Mouse (Mus musculus): Measurements from ENCODE around the gene Ica1. TPM values are rescaled to one million over a fixed set of nuclear protein-coding genes. Genes with fewer than 3 reads are reported as not detected.
A peak's percentile ranks its signal among the peaks of the same experiment; 100 is the strongest.

Ica1 gene
- polyA plus RNA-seq, 1 experiment from 2014 or later, result 84.8 TPM

GRCm38 (mm10) chr6:8683379-8683778, 94.9 kb downstream of the Ica1 start:
- Histone ChIP-seq H3K4me1 (ENCODE audit: control insufficient read depth, insufficient read depth, low read length) (no peaks in the 10 kb centered on the region), H3K27me3 (ENCODE audit: control insufficient read depth, insufficient read depth, low read length) (no peaks in the 10 kb centered on the region), H3K4me2 (ENCODE audit: low read depth, low read length) (no peak overlapping the region), H3K4me3 (ENCODE audit: low read depth, low read length) (no peak overlapping the region), H3K9ac (replicated peaks; ENCODE audit: low read depth, low read length) (no peak overlapping the region), H3K9me3 (ENCODE audit: control insufficient read depth, low read length) (no peaks in the 10 kb centered on the region), H3K27ac (ENCODE audit: low read depth, low read length) (no peak overlapping the region), H3K36me3 (ENCODE audit: control insufficient read depth, insufficient read depth, low read length) (no peaks in the 10 kb centered on the region)
- ATAC-seq (ENCODE audit: low read depth), result no peak
- WGBS, result 88% methylated on average over 10 of the region's 10 CpGs

- no peak for ATAC-seq (ENCODE audit: low read depth)
- 91% methylated on average over 8 of the region's 8 CpGs for WGBS
- no peak overlapping the region for H3K27ac ChIP-seq (ENCODE audit: low read depth, low read length)
These were observed 97.4 kb downstream of the Ica1 start for GRCm38 (mm10) chr6:8680931-8681330.

GRCm38 (mm10) chr6:8673013-8673412, 105.3 kb downstream of the Ica1 start:
- no peak for ATAC-seq (ENCODE audit: low read depth)
- no peak overlapping the region for H3K9ac ChIP-seq (replicated peaks; ENCODE audit: low read depth, low read length)
- no peaks in the 10 kb centered on the region for H3K9me3 ChIP-seq (ENCODE audit: control insufficient read depth, low read length)
- 89% methylated on average over 4 of the region's 4 CpGs for WGBS
- no peak overlapping the region for H3K4me2 ChIP-seq (ENCODE audit: low read depth, low read length)
- no peak overlapping the region for H3K4me3 ChIP-seq (ENCODE audit: low read depth, low read length)
- H3K36me3 ChIP-seq (ENCODE audit: control insufficient read depth, insufficient read depth, low read length), result no peaks in the 10 kb centered on the region
- H3K27me3 ChIP-seq (ENCODE audit: control insufficient read depth, insufficient read depth, low read length), result no peaks in the 10 kb centered on the region
- no peaks in the 10 kb centered on the region; the same call in 1 of the 2 replicates for H3K4me1 ChIP-seq (ENCODE audit: control insufficient read depth, insufficient read depth, low read length)
- H3K27ac ChIP-seq (ENCODE audit: low read depth, low read length), result no peak overlapping the region

More at GRCm38 (mm10) chr6:8680931-8681330, 97.4 kb downstream of the Ica1 start:
- Histone ChIP-seq H3K9ac (replicated peaks; ENCODE audit: low read depth, low read length) (no peak overlapping the region), H3K9me3 (ENCODE audit: control insufficient read depth, low read length) (no peaks in the 10 kb centered on the region), H3K36me3 (ENCODE audit: control insufficient read depth, insufficient read depth, low read length) (no peaks in the 10 kb centered on the region), H3K4me1 (ENCODE audit: control insufficient read depth, insufficient read depth, low read length) (no peaks in the 10 kb centered on the region), H3K4me2 (ENCODE audit: low read depth, low read length) (no peak overlapping the region), H3K27me3 (ENCODE audit: control insufficient read depth, insufficient read depth, low read length) (no peaks in the 10 kb centered on the region), H3K4me3 (ENCODE audit: low read depth, low read length) (no peak overlapping the region)

- 68% methylated on average over 4 of the region's 4 CpGs for WGBS
- no peak for ATAC-seq (ENCODE audit: low read depth)
- H3K27ac ChIP-seq (ENCODE audit: low read depth, low read length), result no peak overlapping the region
These were observed 108.9 kb downstream of the Ica1 start for GRCm38 (mm10) chr6:8669343-8669742.

GRCm38 (mm10) chr6:8668013-8668811, 110.1 kb downstream of the Ica1 start:
- no peak overlapping the region for H3K4me2 ChIP-seq (ENCODE audit: low read depth, low read length)
- ATAC-seq (ENCODE audit: low read depth), result peak; percentile 74
- no peaks in the 10 kb centered on the region for H3K36me3 ChIP-seq (ENCODE audit: control insufficient read depth, insufficient read depth, low read length)
- no peak overlapping the region for H3K4me3 ChIP-seq (ENCODE audit: low read depth, low read length)
- H3K9me3 ChIP-seq (ENCODE audit: control insufficient read depth, low read length), result no peaks in the 10 kb centered on the region
- H3K27me3 ChIP-seq (ENCODE audit: control insufficient read depth, insufficient read depth, low read length), result no peaks in the 10 kb centered on the region
- no peak overlapping the region for H3K9ac ChIP-seq (replicated peaks; ENCODE audit: low read depth, low read length)
- no peak overlapping the region for H3K27ac ChIP-seq (ENCODE audit: low read depth, low read length)
- 31% methylated on average over 6 of the region's 6 CpGs for WGBS
- no peaks in the 10 kb centered on the region; the same call in 1 of the 2 replicates for H3K4me1 ChIP-seq (ENCODE audit: control insufficient read depth, insufficient read depth, low read length)

More at GRCm38 (mm10) chr6:8669343-8669742, 108.9 kb downstream of the Ica1 start:
- no peaks in the 10 kb centered on the region for H3K27me3 ChIP-seq (ENCODE audit: control insufficient read depth, insufficient read depth, low read length)
- H3K4me1 ChIP-seq (ENCODE audit: control insufficient read depth, insufficient read depth, low read length), result no peaks in the 10 kb centered on the region; the same call in 1 of the 2 replicates
- no peak overlapping the region for H3K9ac ChIP-seq (replicated peaks; ENCODE audit: low read depth, low read length)
- H3K36me3 ChIP-seq (ENCODE audit: control insufficient read depth, insufficient read depth, low read length), result no peaks in the 10 kb centered on the region
- no peaks in the 10 kb centered on the region for H3K9me3 ChIP-seq (ENCODE audit: control insufficient read depth, low read length)
- no peak overlapping the region for H3K4me3 ChIP-seq (ENCODE audit: low read depth, low read length)
- H3K4me2 ChIP-seq (ENCODE audit: low read depth, low read length), result no peak overlapping the region

GRCm38 (mm10) chr6:8665786-8666185, 112.5 kb downstream of the Ica1 start:
- no peaks in the 10 kb centered on the region; the same call in 1 of the 2 replicates for H3K4me1 ChIP-seq (ENCODE audit: control insufficient read depth, insufficient read depth, low read length)
- H3K4me2 ChIP-seq (ENCODE audit: low read depth, low read length), result no peak overlapping the region
- WGBS, result 95% methylated on average over 5 of the region's 5 CpGs
- H3K36me3 ChIP-seq (ENCODE audit: control insufficient read depth, insufficient read depth, low read length), result no peaks in the 10 kb centered on the region
- H3K9ac ChIP-seq (replicated peaks; ENCODE audit: low read depth, low read length), result no peak overlapping the region
- H3K27me3 ChIP-seq (ENCODE audit: control insufficient read depth, insufficient read depth, low read length), result no peaks in the 10 kb centered on the region
- no peak for ATAC-seq (ENCODE audit: low read depth)
- H3K4me3 ChIP-seq (ENCODE audit: low read depth, low read length), result no peak overlapping the region
- H3K27ac ChIP-seq (ENCODE audit: low read depth, low read length), result no peak overlapping the region
- no peaks in the 10 kb centered on the region for H3K9me3 ChIP-seq (ENCODE audit: control insufficient read depth, low read length)

- Histone ChIP-seq H3K27me3 (ENCODE audit: control insufficient read depth, insufficient read depth, low read length) (no peaks in the 10 kb centered on the region), H3K36me3 (ENCODE audit: control insufficient read depth, insufficient read depth, low read length) (no peaks in the 10 kb centered on the region), H3K4me3 (ENCODE audit: low read depth, low read length) (no peak overlapping the region), H3K9me3 (ENCODE audit: control insufficient read depth, low read length) (no peaks in the 10 kb centered on the region), H3K4me2 (ENCODE audit: low read depth, low read length) (no peak overlapping the region), H3K4me1 (ENCODE audit: control insufficient read depth, insufficient read depth, low read length) (no peaks in the 10 kb centered on the region; the same call in 1 of the 2 replicates), H3K9ac (replicated peaks; ENCODE audit: low read depth, low read length) (no peak overlapping the region), H3K27ac (ENCODE audit: low read depth, low read length) (no peak overlapping the region)
- WGBS, result 85% methylated on average over 5 of the region's 5 CpGs
- no peak for ATAC-seq (ENCODE audit: low read depth)
These were observed 113.3 kb downstream of the Ica1 start for GRCm38 (mm10) chr6:8664956-8665355.

- Histone ChIP-seq H3K27me3 (ENCODE audit: control insufficient read depth, insufficient read depth, low read length) (no peaks in the 10 kb centered on the region), H3K36me3 (ENCODE audit: control insufficient read depth, insufficient read depth, low read length) (no peaks in the 10 kb centered on the region), H3K9ac (replicated peaks; ENCODE audit: low read depth, low read length) (no peak overlapping the region), H3K9me3 (ENCODE audit: control insufficient read depth, low read length) (no peaks in the 10 kb centered on the region), H3K27ac (ENCODE audit: low read depth, low read length) (no peak overlapping the region), H3K4me3 (ENCODE audit: low read depth, low read length) (no peak overlapping the region), H3K4me1 (ENCODE audit: control insufficient read depth, insufficient read depth, low read length) (no peaks in the 10 kb centered on the region; the same call in 1 of the 2 replicates), H3K4me2 (ENCODE audit: low read depth, low read length) (no peak overlapping the region)
- WGBS, result 69% methylated on average over 3 of the region's 3 CpGs
- no peak for ATAC-seq (ENCODE audit: low read depth)
These were observed 115.1 kb downstream of the Ica1 start for GRCm38 (mm10) chr6:8663092-8663740.

GRCm38 (mm10) chr6:8661404-8661803, 116.9 kb downstream of the Ica1 start:
- Histone ChIP-seq H3K4me3 (ENCODE audit: low read depth, low read length) (no peak overlapping the region), H3K36me3 (ENCODE audit: control insufficient read depth, insufficient read depth, low read length) (no peaks in the 10 kb centered on the region), H3K4me1 (ENCODE audit: control insufficient read depth, insufficient read depth, low read length) (no peaks in the 10 kb centered on the region), H3K27me3 (ENCODE audit: control insufficient read depth, insufficient read depth, low read length) (no peaks in the 10 kb centered on the region), H3K9me3 (ENCODE audit: control insufficient read depth, low read length) (no peaks in the 10 kb centered on the region), H3K4me2 (ENCODE audit: low read depth, low read length) (no peak overlapping the region), H3K9ac (replicated peaks; ENCODE audit: low read depth, low read length) (no peak overlapping the region), H3K27ac (ENCODE audit: low read depth, low read length) (no peak overlapping the region)
- no peak; the same call in 1 of the 2 replicates for ATAC-seq (ENCODE audit: low read depth)
- WGBS, result 31% methylated on average over 4 of the region's 4 CpGs
